Mouse (Mus musculus) limb, embryonic 11.5 days (tissue): ENCODE measurements at regions not wholly inside any gene's neighbourhood (a gene's known extent, or its start where the extent isn't known, plus 50 kb on each side); places are given as distances from the start of the nearest gene placed in this dataset.
A peak's percentile ranks its signal among the peaks of the same experiment; 100 is the strongest.

Experiments
- ATAC-seq: fragments of 200-750 bp; cut with Nextera tagmentation; 2 replicates; pipeline ENCODE4 v1.8.0; 2017; ENCODE audit warnings: low read depth; ENCODE audit not compliant: insufficient number of reproducible peaks, low FRiP score, low TSS enrichment
- DNase-seq: peaks from one replicate; pipeline ENCODE4 v3.0.0-alpha.2; 2015; ENCODE audit warnings: low spot score
- H3K27ac ChIP-seq: fragments of 300-500 bp; sonication (generic); replicated peaks from 2 replicates; pipeline ENCODE4 v1.5.1; 2014; ENCODE audit warnings: low read depth, mild to moderate bottlenecking, low read length
- H3K27me3 ChIP-seq: fragments of 300-500 bp; sonication (generic); 2 replicates; pipeline ENCODE4 v1.6.1; 2014; ENCODE audit warnings: mild to moderate bottlenecking, low read length, mixed read lengths; ENCODE audit not compliant: control insufficient read depth, insufficient read depth
- H3K36me3 ChIP-seq: fragments of 300-500 bp; sonication (generic); 2 replicates; pipeline ENCODE4 v1.6.1; 2014; ENCODE audit warnings: mild to moderate bottlenecking, low read length, moderate library complexity, mixed read lengths; ENCODE audit not compliant: control insufficient read depth, insufficient read depth
- H3K4me1 ChIP-seq: fragments of 300-500 bp; sonication (generic); 2 replicates; pipeline ENCODE4 v1.6.1; 2014; ENCODE audit warnings: low read length, mixed read lengths; ENCODE audit not compliant: control insufficient read depth, insufficient read depth
- H3K4me2 ChIP-seq: fragments of 300-500 bp; sonication (generic); 2 replicates; pipeline ENCODE4 v1.6.1; 2014; ENCODE audit warnings: low read depth, mild to moderate bottlenecking, moderate library complexity; ENCODE audit not compliant: severe bottlenecking
- H3K4me3 ChIP-seq: fragments of 300-500 bp; sonication (generic); 2 replicates; pipeline ENCODE4 v1.5.1; 2014; ENCODE audit warnings: low read depth, low read length
- H3K9ac ChIP-seq: fragments of 300-500 bp; sonication (generic); 2 replicates; pipeline ENCODE4 v1.6.1; 2014; ENCODE audit warnings: mild to moderate bottlenecking, low read length
- H3K9me3 ChIP-seq: fragments of 300-500 bp; sonication (generic); 2 replicates; pipeline ENCODE4 v1.6.1; 2016; ENCODE audit warnings: low read length; ENCODE audit not compliant: control insufficient read depth
- WGBS: fragments of 180-500 bp; shearing (Covaris S2); extraction: QIAGEN DNeasy Blood & Tissue Kit; methylation state at CpG from one replicate; pipeline ENCODE4 v1.1.7; 2014; 5-methylcytosine and 5-hydroxymethylcytosine counted together

DNA sequence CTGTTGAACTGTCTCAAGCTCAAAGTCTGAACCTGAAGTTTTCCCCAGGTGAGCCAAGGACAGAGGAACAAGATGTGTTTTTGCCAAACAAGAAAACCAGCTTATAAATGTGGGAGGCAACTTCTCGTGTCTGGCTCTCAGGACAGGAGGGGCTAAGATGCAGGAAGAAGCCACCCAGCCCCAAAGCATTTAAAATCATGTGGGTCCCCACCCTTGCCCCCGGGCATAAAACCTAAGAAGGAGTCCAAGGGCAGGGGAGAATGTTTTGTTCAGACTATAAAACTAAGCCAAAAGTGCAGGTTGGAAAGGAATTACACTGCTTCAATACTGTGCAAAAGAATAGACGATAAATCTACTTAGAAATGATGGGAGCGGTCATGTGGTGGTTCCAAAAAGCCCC, 80.7 kb upstream of the Lrig1 start:
- H3K27me3 ChIP-seq = no peaks in the 10 kb centered on the region
- WGBS = 81% methylated on average over 4 of the region's 4 CpGs
- H3K4me3 ChIP-seq = no peak overlapping the region
- no peak overlapping the region for H3K9ac ChIP-seq
- DNase-seq (no peak), ATAC-seq (no peak)
- peaks cover 8% of the 10 kb centered on the region for H3K4me1 ChIP-seq
- no peak overlapping the region for H3K4me2 ChIP-seq
- no peak overlapping the region for H3K27ac ChIP-seq
- no peaks in the 10 kb centered on the region for H3K36me3 ChIP-seq
- no peaks in the 10 kb centered on the region for H3K9me3 ChIP-seq

DNA sequence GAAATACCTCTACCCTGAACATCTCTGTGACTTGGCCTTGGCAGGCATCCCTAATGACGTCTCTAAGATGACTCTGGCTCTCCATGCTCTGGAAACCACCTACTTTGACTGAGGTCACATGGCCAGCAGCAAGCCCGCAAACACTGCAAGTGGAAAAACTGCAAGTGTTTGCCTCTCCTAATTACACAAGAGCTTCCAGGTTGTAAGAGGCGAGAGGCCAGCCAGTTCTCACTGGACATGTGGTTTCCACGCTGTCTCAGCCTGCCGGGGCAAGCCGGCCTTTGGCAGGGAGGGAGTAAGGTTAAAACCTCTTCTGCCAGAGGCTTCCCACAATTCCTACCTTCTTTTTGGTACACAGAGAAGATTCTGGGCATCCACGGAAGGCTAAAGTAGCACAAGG, 79.9 kb upstream of the Lrig1 start:
- 52% methylated on average over 7 of the region's 7 CpGs for WGBS
- no peak overlapping the region for H3K27ac ChIP-seq
- no peak for ATAC-seq
- no peak overlapping the region for H3K4me2 ChIP-seq
- peaks cover 8% of the 10 kb centered on the region for H3K4me1 ChIP-seq
- H3K36me3 ChIP-seq = no peaks in the 10 kb centered on the region
- no peaks in the 10 kb centered on the region for H3K27me3 ChIP-seq
- H3K9me3 ChIP-seq = no peaks in the 10 kb centered on the region
- H3K4me3 ChIP-seq = no peak overlapping the region
- DNase-seq = no peak
- no peak overlapping the region for H3K9ac ChIP-seq

DNA sequence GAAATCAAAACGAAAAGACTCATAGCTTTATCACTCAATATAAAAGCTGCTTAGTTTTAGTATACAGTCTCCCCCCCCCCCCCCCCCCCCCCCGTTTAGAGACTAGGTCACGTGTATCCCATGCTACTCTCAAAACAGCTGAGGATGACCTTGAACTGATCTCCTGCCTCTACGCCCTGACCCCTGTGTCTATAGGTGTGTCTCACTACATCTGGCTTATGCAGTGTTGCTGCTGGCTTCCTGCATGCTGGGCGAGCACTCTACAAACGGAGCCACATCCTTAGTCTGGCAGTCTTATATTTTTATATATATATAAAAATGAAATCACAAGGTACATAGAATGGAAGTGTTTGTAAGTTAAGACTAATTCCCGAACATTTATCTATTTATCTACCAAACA, 79.3 kb upstream of the Lrig1 start:
- DNase-seq (no peak), ATAC-seq (no peak)
- no peak overlapping the region for H3K9ac ChIP-seq
- no peak overlapping the region for H3K27ac ChIP-seq
- no peaks in the 10 kb centered on the region for H3K9me3 ChIP-seq
- WGBS = 79% methylated on average over 7 of the region's 7 CpGs
- H3K27me3 ChIP-seq = no peaks in the 10 kb centered on the region
- peaks cover 8% of the 10 kb centered on the region for H3K4me1 ChIP-seq
- H3K36me3 ChIP-seq = no peaks in the 10 kb centered on the region
- no peak overlapping the region for H3K4me3 ChIP-seq
- H3K4me2 ChIP-seq = no peak overlapping the region

DNA sequence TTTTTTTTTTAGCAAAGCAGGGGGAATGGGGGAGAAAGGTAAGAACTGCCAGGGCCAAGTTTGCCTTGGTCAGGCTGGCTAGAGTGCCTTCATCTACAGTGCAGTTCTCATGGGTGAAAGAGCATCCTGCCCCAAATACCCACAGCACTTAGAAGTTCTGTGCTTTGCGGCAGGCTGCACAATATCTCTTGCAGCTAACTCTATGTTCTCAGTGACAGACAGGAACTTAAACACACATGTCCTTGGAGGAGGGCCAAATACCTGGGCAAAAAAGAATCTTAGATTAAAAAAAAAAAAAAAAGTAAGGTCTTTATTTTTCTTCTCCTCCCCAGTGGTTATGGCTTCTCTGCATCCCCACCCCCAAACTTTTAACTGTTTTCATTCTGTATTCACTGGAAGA, 78.8 kb upstream of the Lrig1 start:
- Histone ChIP-seq H3K4me3 (no peak overlapping the region), H3K27me3 (no peaks in the 10 kb centered on the region), H3K9me3 (no peaks in the 10 kb centered on the region), H3K4me1 (peaks cover 9% of the 10 kb centered on the region), H3K36me3 (no peaks in the 10 kb centered on the region), H3K27ac (no peak overlapping the region), H3K4me2 (no peak overlapping the region), H3K9ac (no peak overlapping the region)
- 89% methylated on average over 1 of the region's 1 CpGs for WGBS
- DNase-seq (no peak), ATAC-seq (no peak)

DNA sequence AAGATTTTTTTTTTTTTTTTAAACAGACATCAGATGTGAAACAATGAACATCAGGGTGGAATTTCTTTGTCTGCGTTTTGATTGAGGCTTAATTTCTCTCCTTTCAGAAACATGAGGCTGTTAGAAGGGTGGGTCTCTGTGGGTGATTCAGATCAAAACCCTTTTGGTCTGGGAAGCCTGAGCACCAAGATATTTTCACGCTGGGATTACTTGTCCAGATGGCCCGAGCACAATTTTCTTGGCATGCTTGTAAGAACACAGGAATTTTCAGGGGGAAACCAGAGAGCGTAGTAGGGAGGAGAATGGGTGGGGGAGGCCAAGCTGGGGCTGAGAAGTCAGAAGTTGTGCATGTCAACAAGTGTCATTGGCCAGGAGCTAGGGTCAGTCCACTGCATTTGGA, 76.6 kb upstream of the Lrig1 start:
- no peak overlapping the region for H3K27ac ChIP-seq
- ATAC-seq (no peak), DNase-seq (peak; percentile 35)
- no peak overlapping the region for H3K4me3 ChIP-seq
- H3K9ac ChIP-seq = no peak overlapping the region
- H3K9me3 ChIP-seq = no peaks in the 10 kb centered on the region
- WGBS = 56% methylated on average over 4 of the region's 4 CpGs
- H3K4me1 ChIP-seq = peaks cover 20% of the 10 kb centered on the region
- H3K36me3 ChIP-seq = no peaks in the 10 kb centered on the region
- H3K27me3 ChIP-seq = no peaks in the 10 kb centered on the region
- H3K4me2 ChIP-seq = no peak overlapping the region

DNA sequence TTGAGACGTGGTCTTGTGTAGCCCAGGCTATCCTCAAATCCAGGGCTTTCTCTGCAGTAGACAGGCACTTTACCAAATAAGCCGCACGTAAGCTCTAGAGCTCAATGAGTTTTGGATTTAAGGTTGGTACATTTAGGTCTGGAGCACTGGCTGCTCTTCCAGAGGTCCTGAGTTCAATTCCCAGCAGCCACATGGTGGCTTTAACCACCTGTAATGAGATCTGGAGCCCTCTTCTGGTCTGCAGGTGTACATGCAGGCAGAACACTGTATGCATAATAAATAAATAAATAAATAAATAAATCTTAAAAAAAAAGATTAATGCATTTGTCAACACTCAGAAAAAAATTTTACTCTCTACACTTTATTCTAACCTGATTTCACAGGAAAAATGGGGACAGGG, 74.9 kb upstream of the Lrig1 start:
- no peak overlapping the region for H3K4me2 ChIP-seq
- H3K27me3 ChIP-seq = no peaks in the 10 kb centered on the region
- ATAC-seq = no peak
- 91% methylated on average over 3 of the region's 3 CpGs for WGBS
- H3K4me1 ChIP-seq = peaks cover 17% of the 10 kb centered on the region
- no peak for DNase-seq
- H3K9me3 ChIP-seq = no peaks in the 10 kb centered on the region
- no peaks in the 10 kb centered on the region for H3K36me3 ChIP-seq
- no peak overlapping the region for H3K4me3 ChIP-seq
- H3K9ac ChIP-seq = no peak overlapping the region
- no peak overlapping the region for H3K27ac ChIP-seq

DNA sequence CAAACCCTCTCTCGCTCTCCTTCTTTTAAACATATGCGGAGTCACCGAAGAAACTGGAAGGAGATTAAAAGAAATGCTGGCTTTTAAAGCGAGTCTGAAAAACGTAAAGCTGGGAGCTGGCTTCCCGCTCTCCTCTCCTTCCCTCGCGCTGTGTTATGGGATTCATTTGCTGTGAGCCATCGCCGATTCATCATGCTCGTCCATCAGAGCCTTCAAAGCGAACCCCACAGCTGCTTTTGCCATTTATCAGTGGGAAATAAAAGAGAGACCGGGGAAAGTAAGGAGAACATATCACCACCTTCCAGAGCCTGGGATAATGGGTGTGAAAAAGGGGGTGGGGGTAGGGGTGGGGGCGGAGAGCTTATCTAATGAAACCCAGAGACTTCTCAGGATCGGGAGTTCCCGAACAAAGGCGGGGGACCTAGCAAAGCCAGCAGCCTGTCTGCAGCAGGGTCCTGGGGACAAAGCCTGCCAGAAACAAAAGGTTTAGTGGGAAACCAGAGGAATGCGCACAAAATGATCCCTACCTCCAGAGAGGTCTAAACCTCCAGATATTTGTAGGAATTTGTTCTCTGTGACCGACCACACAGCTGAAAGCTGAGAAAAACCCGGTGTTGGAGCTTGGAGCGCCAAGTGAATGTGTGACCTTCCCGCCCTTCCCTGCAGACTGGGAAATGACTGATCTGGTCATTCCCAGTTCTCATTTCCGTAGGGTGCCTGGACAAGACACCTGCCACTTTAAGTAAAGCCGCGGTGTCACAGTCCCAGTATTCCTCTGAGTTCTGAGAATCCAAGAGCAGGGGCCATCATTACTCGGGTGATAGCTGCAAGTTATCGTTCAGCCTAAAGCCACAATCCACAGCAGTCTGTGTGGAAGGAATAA, 73.9 kb upstream of the Lrig1 start:
- Histone ChIP-seq H3K36me3 (no peaks in the 10 kb centered on the region), H3K4me2 (peak overlapping the region; percentile 33), H3K9ac (peak overlapping the region; percentile 61), H3K27me3 (no peaks in the 10 kb centered on the region), H3K9me3 (no peaks in the 10 kb centered on the region), H3K4me1 (peaks cover 17% of the 10 kb centered on the region), H3K4me3 (no peak overlapping the region), H3K27ac (peak overlapping the region; percentile 82)
- WGBS = 1% methylated on average over 27 of the region's 27 CpGs
- DNase-seq (peak; percentile 71), ATAC-seq (peak; percentile 75; the same call in 1 of the 2 replicates)

DNA sequence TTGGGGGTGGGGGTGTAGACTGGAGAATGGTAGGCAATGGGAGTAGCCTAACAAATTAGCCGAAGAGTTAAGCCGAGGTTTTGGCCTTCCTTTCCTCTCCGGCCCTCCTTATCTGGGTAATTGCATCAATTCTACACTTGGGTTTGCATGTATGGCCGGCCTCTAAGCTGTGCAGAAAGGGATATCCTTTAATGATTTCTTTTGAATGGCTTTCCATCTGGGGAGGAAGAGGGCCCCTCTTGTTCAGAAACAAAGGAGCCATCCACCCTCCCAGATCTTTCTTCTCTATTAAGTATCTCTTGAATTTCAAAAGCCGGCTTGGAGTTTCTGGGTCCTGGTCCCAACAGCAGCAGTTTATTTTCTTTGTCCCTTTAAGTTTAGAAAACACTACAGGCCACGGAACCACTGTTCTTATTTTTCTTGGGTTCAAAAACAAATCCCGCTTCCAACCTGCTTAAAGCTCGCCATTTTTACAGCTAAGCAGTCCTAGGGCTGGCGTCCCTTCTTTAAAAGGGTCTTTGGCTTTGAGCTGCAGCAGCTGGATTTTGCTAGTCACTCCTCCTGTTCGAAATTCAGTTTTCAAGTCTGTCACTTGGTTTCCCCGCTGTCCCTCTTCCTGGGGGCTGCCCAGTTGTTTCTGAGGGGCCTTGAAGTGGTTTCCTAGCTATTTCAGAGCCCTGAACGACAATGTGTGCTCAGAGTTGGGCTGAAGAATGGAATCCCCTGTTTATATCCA, 73.1 kb upstream of the Lrig1 start:
- no peaks in the 10 kb centered on the region for H3K9me3 ChIP-seq
- no peak overlapping the region for H3K4me3 ChIP-seq
- peak overlapping the region; percentile 33; the same call in 1 of the 2 replicates for H3K4me2 ChIP-seq
- H3K36me3 ChIP-seq = no peaks in the 10 kb centered on the region
- H3K27me3 ChIP-seq = no peaks in the 10 kb centered on the region
- H3K9ac ChIP-seq = peak overlapping the region; percentile 61; the same call in 1 of the 2 replicates
- WGBS = 24% methylated on average over 12 of the region's 12 CpGs
- peaks cover 17% of the 10 kb centered on the region for H3K4me1 ChIP-seq
- ATAC-seq = no peak
- peak overlapping the region; percentile 82 for H3K27ac ChIP-seq
- no peak for DNase-seq
